Mouse (Mus musculus): ENCODE data around the gene Serp2.

DNA sequence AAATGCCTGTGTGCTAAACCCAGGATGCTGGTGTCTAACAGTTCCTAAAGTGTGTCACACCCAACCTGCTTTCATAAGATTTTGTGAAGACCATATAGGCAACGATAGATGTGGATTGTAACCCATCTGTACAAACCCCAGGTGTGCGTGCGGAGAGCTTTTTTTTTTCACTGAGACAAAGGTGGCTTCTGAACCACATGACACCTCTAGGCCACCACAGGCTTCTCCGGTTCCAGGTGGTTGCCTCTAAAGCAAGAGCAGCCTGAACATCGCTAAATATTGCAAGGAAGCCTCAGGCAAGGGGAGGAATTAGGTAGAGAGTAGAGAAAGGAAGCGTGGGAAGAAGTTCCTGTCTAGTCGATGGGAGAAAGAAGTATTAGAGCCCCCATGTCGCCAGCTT, 10.0 kb upstream of the Serp2 start:
- TF ChIP-seq CTCF (IDR thresholded peaks at IDR 0.05; ENCODE audit: low read depth) = no peak
- TF ChIP-seq EP300 (IDR thresholded peaks at IDR 0.05; ENCODE audit: low read depth) = no peak

Measured in heart, postnatal 0 days (tissue).